Mouse (Mus musculus): ENCODE data around the gene Olfr707.
"Not testable (repeated sequence)": the region's sequence is repeated elsewhere in the genome, so short reads cannot be mapped to it uniquely, and the experiment has no call there.

The Olfr707 gene

DNA sequence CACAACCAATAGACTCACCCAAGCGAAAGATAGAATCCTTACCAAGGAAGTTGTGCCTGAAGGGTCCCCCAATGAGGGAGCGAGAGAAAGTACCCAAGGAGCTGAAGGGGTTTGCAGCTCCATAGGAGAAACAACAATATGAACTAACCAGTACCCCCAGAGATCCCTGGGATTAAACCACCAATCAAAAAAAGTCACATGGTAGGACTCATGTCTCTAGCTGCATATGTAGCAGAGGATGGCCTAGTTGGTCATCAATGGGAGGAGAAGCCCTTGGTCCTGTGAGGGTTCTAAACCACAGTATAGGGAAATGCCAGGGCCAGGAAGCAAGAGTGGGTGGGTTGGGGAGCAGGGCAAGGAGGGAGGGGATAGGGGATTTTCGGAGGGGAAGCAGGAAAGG, at the start of gene Olfr707:
TSS of gene Olfr707 (minus strand) at position 101 of the 400 bp plus-strand sequence.
- not testable (repeated sequence) for DNase-seq (ENCODE audit: low spot score in 2 of 2)

- no peak for DNase-seq (ENCODE audit: low spot score in 2 of 2)
Measured at GRCm38 (mm10) chr7:106948212-106948611, 47.2 kb upstream of the Olfr707 start, which contains the start of gene Olfr710. Gene Olfr710, minus strand, starts transcription at chr7:106948312.

GRCm38 (mm10) chr7:106932119-106932518, 31.1 kb upstream of the Olfr707 start, which contains the start of gene Olfr709-ps1:
Gene Olfr709-ps1, minus strand, starts transcription at chr7:106932219.
- no peak for DNase-seq (ENCODE audit: low spot score in 2 of 2)

DNA sequence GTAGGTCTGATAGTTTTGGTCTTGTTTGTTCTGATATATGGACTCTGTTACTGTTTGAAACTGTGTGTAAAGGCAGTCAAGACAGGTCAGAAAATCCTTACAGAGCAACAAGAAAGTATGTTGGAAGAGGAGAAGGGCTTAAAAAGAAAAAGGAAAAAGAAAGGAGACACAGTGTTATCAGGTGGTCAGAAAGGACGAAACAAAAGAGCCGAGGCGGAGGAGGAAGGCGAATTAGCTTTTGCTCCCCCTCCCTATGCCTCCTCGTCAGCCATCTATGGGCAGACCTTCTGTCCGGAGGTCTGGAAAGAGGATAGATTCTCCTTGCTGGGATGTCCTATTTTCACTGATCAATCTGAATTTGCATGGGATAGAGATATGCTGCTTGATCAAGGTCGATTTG, 19.9 kb upstream of the Olfr707 start:
- DNase-seq (ENCODE audit: low spot score in 2 of 2) = not testable (repeated sequence)

- DNase-seq (ENCODE audit: low spot score in 2 of 2) = no peak
Measured at GRCm38 (mm10) chr7:106907676-106908075, 6.6 kb upstream of the Olfr707 start, which contains the start of gene Olfr1532-ps1. Gene Olfr1532-ps1, plus strand, starts transcription at chr7:106908001.

DNA sequence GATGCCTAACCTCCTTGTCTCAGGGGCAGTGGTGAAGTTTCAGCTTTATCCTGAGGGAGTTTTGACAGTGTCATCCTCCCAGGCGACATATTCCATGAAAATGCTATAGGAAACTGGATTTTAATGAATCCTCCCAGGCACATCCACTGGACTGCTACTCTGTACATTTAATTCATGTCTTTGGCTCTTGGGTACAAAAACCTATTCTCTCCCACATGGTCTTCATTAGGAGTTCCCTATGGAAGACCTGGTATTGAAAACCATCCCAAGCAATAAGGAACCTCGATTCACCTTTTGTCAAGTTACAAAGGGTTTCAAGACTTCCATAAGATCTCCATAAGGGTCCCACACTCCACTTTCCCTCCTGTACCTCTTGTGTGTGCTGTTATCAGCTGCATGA, 13.0 kb downstream of the Olfr707 start, which contains the start of gene Olfr706:
TSS of gene Olfr706 (minus strand) at position 101 of the 400 bp plus-strand sequence.
- DNase-seq (ENCODE audit: low spot score in 2 of 2) = no peak

DNA sequence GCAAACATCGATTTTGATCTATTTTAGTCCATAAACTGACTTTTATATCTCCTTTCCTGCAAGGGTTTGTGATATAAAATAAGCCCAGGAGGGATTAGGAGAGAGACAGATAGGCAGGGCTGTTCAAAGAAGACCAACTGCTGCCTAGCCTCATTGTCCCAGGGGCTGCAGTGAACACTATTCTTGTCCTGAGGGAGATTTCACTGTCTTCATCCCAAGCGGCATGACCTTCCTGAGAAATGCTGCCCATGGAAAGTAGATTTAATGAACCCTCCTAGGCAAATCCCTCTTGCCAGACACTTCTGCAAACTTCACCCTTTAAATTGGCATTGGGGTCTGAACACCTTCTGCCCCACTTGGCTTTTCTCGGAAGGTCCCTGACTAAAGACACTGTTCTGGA, 24.2 kb downstream of the Olfr707 start, which contains the start of gene Olfr705:
TSS of gene Olfr705 (minus strand) at position 101 of the 400 bp plus-strand sequence.
- DNase-seq (ENCODE audit: low spot score in 2 of 2) = no peak

- no peak for DNase-seq (ENCODE audit: low spot score in 2 of 2)
Measured at GRCm38 (mm10) chr7:106862885-106863284, 38.2 kb downstream of the Olfr707 start, which contains the start of gene Olfr704. Gene Olfr704, plus strand, starts transcription at chr7:106863185.

GRCm38 (mm10) chr7:106843060-106843459, 58.0 kb downstream of the Olfr707 start, which contains the start of gene Olfr703:
Gene Olfr703, plus strand, starts transcription at chr7:106843360.
- no peak for DNase-seq (ENCODE audit: low spot score in 2 of 2)

Data from urinary bladder, adult 18-20 months (tissue).